Mouse (Mus musculus): Measurements from ENCODE around the gene Cep72. TPM values are rescaled to one million over a fixed set of nuclear protein-coding genes. Genes with fewer than 3 reads are reported as not detected.

Cep72 gene
- polyA plus RNA-seq, 1 experiment from 2014 or later = 12.5 TPM

GRCm38 (mm10) chr13:74039926-74040325, 22.2 kb downstream of the Cep72 start:
- no peaks in the 10 kb centered on the region for H3K9me3 ChIP-seq (replicated peaks; ENCODE audit: control insufficient read depth, low read length)
- H3K4me1 ChIP-seq (ENCODE audit: control insufficient read depth, insufficient read depth, low read length) = no peaks in the 10 kb centered on the region
- H3K36me3 ChIP-seq (ENCODE audit: control insufficient read depth, insufficient read depth, low read length) = peaks cover 39% of the 10 kb centered on the region
- H3K27ac ChIP-seq (ENCODE audit: low read depth, low read length) = no peak overlapping the region
- no peak for ATAC-seq
- no peaks in the 10 kb centered on the region for H3K27me3 ChIP-seq (replicated peaks; ENCODE audit: control insufficient read depth, insufficient read depth, low read length)
- H3K9ac ChIP-seq (ENCODE audit: low read length) = no peak overlapping the region
- no peak for DNase-seq (ENCODE audit: low spot score)
- 91% methylated on average over 3 of the region's 3 CpGs for WGBS
- no peak overlapping the region for H3K4me3 ChIP-seq (ENCODE audit: low read depth, low read length)
- no peak overlapping the region for H3K4me2 ChIP-seq (ENCODE audit: low read length)

- Histone ChIP-seq H3K27ac (ENCODE audit: low read depth, low read length) (no peak overlapping the region), H3K9me3 (replicated peaks; ENCODE audit: control insufficient read depth, low read length) (no peaks in the 10 kb centered on the region), H3K9ac (ENCODE audit: low read length) (no peak overlapping the region), H3K27me3 (replicated peaks; ENCODE audit: control insufficient read depth, insufficient read depth, low read length) (no peaks in the 10 kb centered on the region), H3K4me1 (ENCODE audit: control insufficient read depth, insufficient read depth, low read length) (no peaks in the 10 kb centered on the region), H3K4me3 (ENCODE audit: low read depth, low read length) (no peak overlapping the region), H3K4me2 (ENCODE audit: low read length) (no peak overlapping the region), H3K36me3 (ENCODE audit: control insufficient read depth, insufficient read depth, low read length) (peaks cover 40% of the 10 kb centered on the region)
- no peak for ATAC-seq
- no peak for DNase-seq (ENCODE audit: low spot score)
- 84% methylated on average over 2 of the region's 2 CpGs for WGBS
These were observed 26.3 kb downstream of the Cep72 start for GRCm38 (mm10) chr13:74035776-74036175.

- Histone ChIP-seq H3K27ac (ENCODE audit: low read depth, low read length) (no peak overlapping the region), H3K4me1 (ENCODE audit: control insufficient read depth, insufficient read depth, low read length) (no peaks in the 10 kb centered on the region), H3K9me3 (replicated peaks; ENCODE audit: control insufficient read depth, low read length) (no peaks in the 10 kb centered on the region), H3K36me3 (ENCODE audit: control insufficient read depth, insufficient read depth, low read length) (peaks cover 30% of the 10 kb centered on the region), H3K9ac (ENCODE audit: low read length) (no peak overlapping the region), H3K4me2 (ENCODE audit: low read length) (no peak overlapping the region), H3K27me3 (replicated peaks; ENCODE audit: control insufficient read depth, insufficient read depth, low read length) (no peaks in the 10 kb centered on the region), H3K4me3 (ENCODE audit: low read depth, low read length) (no peak overlapping the region)
- peak; percentile 41 for DNase-seq (ENCODE audit: low spot score)
- 64% methylated on average over 2 of the region's 2 CpGs for WGBS
- ATAC-seq = peak; percentile 91
These were observed 27.3 kb downstream of the Cep72 start for GRCm38 (mm10) chr13:74034756-74035155.

GRCm38 (mm10) chr13:74031133-74031532, 31.0 kb downstream of the Cep72 start:
- Histone ChIP-seq H3K4me2 (ENCODE audit: low read length) (no peak overlapping the region), H3K4me1 (ENCODE audit: control insufficient read depth, insufficient read depth, low read length) (no peaks in the 10 kb centered on the region), H3K36me3 (ENCODE audit: control insufficient read depth, insufficient read depth, low read length) (0 out of 2 replicates have a peak, but pooled peaks cover 15% of the 10 kb centered on the region), H3K9me3 (replicated peaks; ENCODE audit: control insufficient read depth, low read length) (no peaks in the 10 kb centered on the region), H3K4me3 (ENCODE audit: low read depth, low read length) (no peak overlapping the region), H3K9ac (ENCODE audit: low read length) (no peak overlapping the region), H3K27me3 (replicated peaks; ENCODE audit: control insufficient read depth, insufficient read depth, low read length) (no peaks in the 10 kb centered on the region), H3K27ac (ENCODE audit: low read depth, low read length) (no peak overlapping the region)
- DNase-seq (ENCODE audit: low spot score) = no peak
- 84% methylated on average over 8 of the region's 8 CpGs for WGBS
- ATAC-seq = no peak

- Histone ChIP-seq H3K27me3 (replicated peaks; ENCODE audit: control insufficient read depth, insufficient read depth, low read length) (no peaks in the 10 kb centered on the region), H3K27ac (ENCODE audit: low read depth, low read length) (no peak overlapping the region), H3K4me3 (ENCODE audit: low read depth, low read length) (no peak overlapping the region), H3K36me3 (ENCODE audit: control insufficient read depth, insufficient read depth, low read length) (0 out of 2 replicates have a peak, but pooled peaks cover 12% of the 10 kb centered on the region), H3K4me1 (ENCODE audit: control insufficient read depth, insufficient read depth, low read length) (no peaks in the 10 kb centered on the region), H3K9me3 (replicated peaks; ENCODE audit: control insufficient read depth, low read length) (no peaks in the 10 kb centered on the region), H3K4me2 (ENCODE audit: low read length) (no peak overlapping the region), H3K9ac (ENCODE audit: low read length) (no peak overlapping the region)
- DNase-seq (ENCODE audit: low spot score) = no peak
- 87% methylated on average over 7 of the region's 7 CpGs for WGBS
- ATAC-seq = no peak
These were observed 31.4 kb downstream of the Cep72 start for GRCm38 (mm10) chr13:74030691-74031090.

GRCm38 (mm10) chr13:74029013-74029412, 33.1 kb downstream of the Cep72 start:
- WGBS = 82% methylated on average over 2 of the region's 2 CpGs

GRCm38 (mm10) chr13:74028116-74028515, 34.0 kb downstream of the Cep72 start:
- Histone ChIP-seq H3K4me3 (ENCODE audit: low read depth, low read length) (no peak overlapping the region), H3K27me3 (replicated peaks; ENCODE audit: control insufficient read depth, insufficient read depth, low read length) (no peaks in the 10 kb centered on the region), H3K36me3 (ENCODE audit: control insufficient read depth, insufficient read depth, low read length) (0 out of 2 replicates have a peak, but pooled peaks cover 12% of the 10 kb centered on the region), H3K9me3 (replicated peaks; ENCODE audit: control insufficient read depth, low read length) (no peaks in the 10 kb centered on the region), H3K4me1 (ENCODE audit: control insufficient read depth, insufficient read depth, low read length) (peaks cover 6% of the 10 kb centered on the region; the same call in 1 of the 2 replicates), H3K9ac (ENCODE audit: low read length) (no peak overlapping the region), H3K27ac (ENCODE audit: low read depth, low read length) (no peak overlapping the region), H3K4me2 (ENCODE audit: low read length) (no peak overlapping the region)
- 77% methylated on average over 2 of the region's 2 CpGs for WGBS
- ATAC-seq (no peak), DNase-seq (ENCODE audit: low spot score) (no peak)

More at GRCm38 (mm10) chr13:74029013-74029412, 33.1 kb downstream of the Cep72 start:
- Histone ChIP-seq H3K27ac (ENCODE audit: low read depth, low read length) (no peak overlapping the region), H3K4me3 (ENCODE audit: low read depth, low read length) (no peak overlapping the region), H3K4me2 (ENCODE audit: low read length) (no peak overlapping the region), H3K9me3 (replicated peaks; ENCODE audit: control insufficient read depth, low read length) (no peaks in the 10 kb centered on the region), H3K9ac (ENCODE audit: low read length) (no peak overlapping the region), H3K4me1 (ENCODE audit: control insufficient read depth, insufficient read depth, low read length) (peaks cover 6% of the 10 kb centered on the region; the same call in 1 of the 2 replicates), H3K27me3 (replicated peaks; ENCODE audit: control insufficient read depth, insufficient read depth, low read length) (no peaks in the 10 kb centered on the region), H3K36me3 (ENCODE audit: control insufficient read depth, insufficient read depth, low read length) (0 out of 2 replicates have a peak, but pooled peaks cover 12% of the 10 kb centered on the region)
- ATAC-seq (no peak), DNase-seq (ENCODE audit: low spot score) (no peak)

- DNase-seq (ENCODE audit: low spot score) (peak; percentile 66), ATAC-seq (peak; percentile 82)
- H3K27me3 ChIP-seq (replicated peaks; ENCODE audit: control insufficient read depth, insufficient read depth, low read length) = no peaks in the 10 kb centered on the region
- H3K9me3 ChIP-seq (replicated peaks; ENCODE audit: control insufficient read depth, low read length) = no peaks in the 10 kb centered on the region
- H3K27ac ChIP-seq (ENCODE audit: low read depth, low read length) = no peak overlapping the region
- peaks cover 6% of the 10 kb centered on the region; the same call in 1 of the 2 replicates for H3K4me1 ChIP-seq (ENCODE audit: control insufficient read depth, insufficient read depth, low read length)
- 24% methylated on average over 2 of the region's 2 CpGs for WGBS
- no peak overlapping the region for H3K9ac ChIP-seq (ENCODE audit: low read length)
- H3K4me2 ChIP-seq (ENCODE audit: low read length) = no peak overlapping the region
- 0 out of 2 replicates have a peak, but pooled peaks cover 1% of the 10 kb centered on the region for H3K36me3 ChIP-seq (ENCODE audit: control insufficient read depth, insufficient read depth, low read length)
- no peak overlapping the region for H3K4me3 ChIP-seq (ENCODE audit: low read depth, low read length)
These were observed 35.9 kb downstream of the Cep72 start for GRCm38 (mm10) chr13:74026215-74026614.

GRCm38 (mm10) chr13:74025151-74026081, 36.7 kb downstream of the Cep72 start:
- no peaks in the 10 kb centered on the region for H3K27me3 ChIP-seq (replicated peaks; ENCODE audit: control insufficient read depth, insufficient read depth, low read length)
- no peaks in the 10 kb centered on the region for H3K9me3 ChIP-seq (replicated peaks; ENCODE audit: control insufficient read depth, low read length)
- H3K36me3 ChIP-seq (ENCODE audit: control insufficient read depth, insufficient read depth, low read length) = no peaks in the 10 kb centered on the region
- WGBS = 66% methylated on average over 4 of the region's 4 CpGs
- H3K27ac ChIP-seq (ENCODE audit: low read depth, low read length) = no peak overlapping the region
- H3K4me2 ChIP-seq (ENCODE audit: low read length) = no peak overlapping the region
- ATAC-seq (peak; percentile 33; the same call in 1 of the 2 replicates), DNase-seq (ENCODE audit: low spot score) (peak; percentile 40)
- no peak overlapping the region for H3K4me3 ChIP-seq (ENCODE audit: low read depth, low read length)
- peaks cover 6% of the 10 kb centered on the region; the same call in 1 of the 2 replicates for H3K4me1 ChIP-seq (ENCODE audit: control insufficient read depth, insufficient read depth, low read length)
- no peak overlapping the region for H3K9ac ChIP-seq (ENCODE audit: low read length)
